Mouse (Mus musculus): ENCODE data around the gene Snapc3. TPM values are rescaled to one million over a fixed set of nuclear protein-coding genes. Genes with fewer than 3 reads are reported as not detected.
"Not testable (repeated sequence)": the region's sequence is repeated elsewhere in the genome, so short reads cannot be mapped to it uniquely, and the experiment has no call there.

The Snapc3 gene
- total RNA-seq, 2 experiments from 2014 or later: 17.6 to 41.8 TPM

DNA sequence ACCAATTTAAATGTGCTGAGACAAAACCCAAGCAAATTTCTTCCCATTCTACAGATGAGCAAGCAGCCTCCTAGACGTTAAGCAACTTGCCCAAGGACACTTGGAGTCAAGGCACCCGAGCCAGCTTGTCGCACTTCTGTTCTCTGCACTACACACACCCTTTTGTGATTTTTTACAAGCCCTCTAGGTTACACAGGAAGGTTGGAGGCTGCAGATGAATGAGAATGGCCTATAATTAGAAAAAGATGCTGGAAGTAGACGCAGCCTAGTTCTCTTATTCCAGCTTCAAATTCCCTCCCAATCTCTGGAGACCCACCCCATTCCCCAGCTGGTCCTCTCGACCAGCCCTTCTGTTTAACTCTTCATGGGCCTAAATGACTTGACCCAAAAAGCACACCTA is 71.6 kb downstream of the Snapc3 start:
- ATAC-seq (replicated peaks; ENCODE audit: poor library complexity, severe bottlenecking): no peak

DNA sequence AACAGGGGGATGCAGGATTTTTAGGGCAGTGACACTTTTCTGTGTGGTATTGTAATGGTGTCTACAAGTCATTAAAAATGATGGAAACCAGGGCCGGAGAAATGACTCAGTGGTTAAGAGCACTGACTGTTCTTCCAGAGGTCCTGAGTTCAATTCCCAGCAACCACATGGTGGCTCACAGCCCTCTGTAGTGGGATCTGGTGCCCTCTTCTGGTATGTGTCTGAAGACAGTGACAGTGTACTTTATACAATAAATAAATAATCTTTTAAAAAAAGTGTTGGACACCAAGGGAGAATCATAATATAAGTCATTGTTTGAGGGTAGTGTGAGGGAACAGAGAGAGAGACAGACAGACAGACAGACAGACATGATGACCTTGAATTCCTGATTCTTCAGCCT is 75.6 kb downstream of the Snapc3 start:
- no peak for ATAC-seq (replicated peaks; ENCODE audit: poor library complexity, severe bottlenecking)

DNA sequence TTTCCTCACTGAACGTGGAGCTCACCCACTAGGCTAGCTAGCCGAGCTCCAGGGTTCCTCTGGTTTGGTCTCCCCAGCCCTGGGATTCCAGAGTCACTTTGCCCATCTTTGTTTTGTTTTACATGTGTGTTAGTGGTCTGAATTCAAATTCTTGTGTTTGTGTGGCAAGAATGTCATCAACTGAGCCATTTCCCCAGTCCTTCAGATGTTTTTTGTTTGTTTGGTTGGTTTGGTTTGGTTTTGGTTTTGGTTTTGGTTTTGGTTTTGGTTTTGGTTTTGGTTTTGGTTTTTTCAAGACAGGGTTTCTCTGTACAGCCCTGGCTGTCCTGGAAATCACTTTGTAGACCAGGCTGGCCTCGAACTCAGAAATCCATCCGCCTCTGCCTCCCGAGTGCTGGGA is 79.5 kb downstream of the Snapc3 start:
- ATAC-seq (replicated peaks; ENCODE audit: poor library complexity, severe bottlenecking): not testable (repeated sequence)

DNA sequence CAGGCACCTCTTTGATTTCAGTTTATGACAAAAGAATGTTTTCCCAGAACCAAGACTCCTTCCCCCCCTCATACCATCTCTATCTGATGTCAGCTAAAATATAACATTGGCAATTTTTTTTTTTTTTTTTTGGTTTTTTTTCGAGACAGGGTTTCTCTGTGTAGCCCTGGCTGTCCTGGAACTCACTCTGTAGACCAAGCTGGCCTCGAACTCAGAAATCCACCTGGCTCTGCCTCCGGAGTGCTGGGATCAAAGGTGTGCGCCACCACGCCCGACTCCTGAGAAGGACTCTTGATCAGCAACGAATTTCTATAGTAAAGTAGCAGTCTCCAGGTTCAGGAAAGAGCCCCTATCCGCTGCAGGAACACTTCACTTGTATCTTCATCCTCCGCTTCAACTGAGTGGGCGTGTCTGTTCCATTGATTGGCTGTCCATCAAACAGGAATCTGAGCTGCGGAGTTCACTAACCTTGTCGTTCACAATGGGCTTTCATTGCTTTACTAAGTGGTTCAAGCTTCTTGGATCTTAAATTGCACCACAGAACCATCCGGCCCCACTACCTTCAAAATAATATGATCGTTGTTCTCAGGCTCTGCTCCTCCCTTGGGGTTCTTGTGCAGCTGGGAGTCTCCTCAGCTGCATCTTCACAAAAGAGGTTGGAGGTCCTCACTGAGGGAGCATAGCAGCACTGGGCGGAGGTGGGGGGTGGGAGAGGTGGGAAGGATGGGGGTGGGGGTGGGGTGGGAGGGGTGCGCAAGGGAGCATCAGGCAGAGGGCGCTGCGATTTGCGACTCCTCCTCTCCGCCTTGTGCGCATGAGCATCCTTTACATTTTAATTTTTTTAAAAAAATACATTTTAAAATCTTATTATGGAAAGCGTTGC is 82.9 kb downstream of the Snapc3 start:
- ATAC-seq (replicated peaks; ENCODE audit: poor library complexity, severe bottlenecking): no peak

DNA sequence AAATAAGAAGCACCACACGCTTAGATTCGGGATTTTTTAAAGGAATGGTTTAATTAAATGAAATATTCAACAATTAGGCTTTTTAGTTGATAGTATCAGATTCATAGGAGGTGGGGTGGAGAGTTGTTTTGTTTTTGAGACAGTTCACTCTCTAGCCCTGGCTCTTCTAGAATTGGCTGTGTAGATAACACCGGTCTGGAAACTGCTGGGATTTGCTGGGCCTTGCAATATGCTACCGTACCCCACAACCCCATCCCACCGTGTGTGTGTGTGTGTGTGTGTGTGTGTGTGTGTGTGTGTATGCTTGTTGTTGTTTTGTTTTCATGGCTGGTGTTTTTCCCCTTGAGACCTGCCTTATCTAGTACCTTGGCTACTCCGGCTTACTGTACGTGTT is 83.5 kb downstream of the Snapc3 start:
- no peak for ATAC-seq (replicated peaks; ENCODE audit: poor library complexity, severe bottlenecking)

DNA sequence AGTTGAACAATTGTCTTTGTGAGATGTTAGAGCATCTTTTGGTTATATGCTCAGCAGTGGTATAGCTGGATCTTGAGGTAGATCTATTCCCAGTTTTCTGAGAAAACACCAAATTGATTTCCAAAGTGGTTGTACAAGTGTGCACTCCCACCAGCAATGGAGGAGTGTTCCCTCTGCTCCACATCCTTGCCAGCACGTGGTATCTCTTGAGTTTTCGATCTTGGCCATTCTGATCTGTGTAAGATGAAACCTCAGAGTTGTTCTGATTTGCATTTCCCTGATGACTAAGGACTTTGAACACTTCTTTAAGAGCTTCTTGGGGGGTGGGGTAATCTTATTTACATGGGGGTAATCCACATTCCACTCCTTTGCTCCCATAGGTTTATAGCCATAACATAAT is 92.1 kb downstream of the Snapc3 start:
- ATAC-seq (replicated peaks; ENCODE audit: poor library complexity, severe bottlenecking): no peak

DNA sequence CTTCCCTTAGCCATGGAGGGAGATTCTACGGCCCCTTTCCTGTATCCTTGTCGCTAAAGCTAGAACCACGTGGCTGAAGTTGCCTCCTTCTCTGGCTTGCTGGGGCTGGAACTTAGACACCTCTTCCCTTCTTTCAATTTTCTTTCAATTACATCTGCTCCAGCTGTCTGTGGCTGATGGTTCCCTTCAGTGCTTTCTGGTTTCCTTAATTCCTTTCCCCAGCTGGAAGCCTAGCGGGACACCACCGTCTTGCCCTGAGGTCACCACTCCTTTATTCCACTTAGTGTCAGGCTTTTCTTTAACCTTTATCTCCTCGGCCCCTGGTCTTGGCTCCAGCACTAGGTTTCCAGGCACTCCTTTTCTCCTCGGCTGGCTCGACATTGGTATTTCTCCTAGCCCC is 93.6 kb downstream of the Snapc3 start:
- ATAC-seq (replicated peaks; ENCODE audit: poor library complexity, severe bottlenecking): no peak

DNA sequence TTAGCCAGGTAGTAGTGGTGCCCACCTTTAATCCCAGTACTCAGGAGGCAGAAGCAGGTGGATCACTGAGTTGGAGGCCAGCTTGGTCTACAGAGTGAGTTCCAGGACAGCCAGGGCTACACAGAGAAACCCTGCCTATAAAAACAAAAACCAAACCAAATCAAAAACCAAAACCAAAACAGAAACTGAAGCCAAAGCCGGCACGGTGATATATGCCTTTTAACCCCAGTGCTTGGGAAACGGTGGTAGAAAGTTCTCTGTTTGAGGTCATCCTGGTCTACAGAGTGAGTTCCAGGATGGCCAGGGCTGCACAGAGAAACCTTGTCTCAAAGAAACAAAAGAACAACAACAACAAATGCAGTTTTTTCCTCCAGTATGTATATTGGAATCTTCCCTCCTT is 94.7 kb downstream of the Snapc3 start:
- ATAC-seq (replicated peaks; ENCODE audit: poor library complexity, severe bottlenecking): no peak

DNA sequence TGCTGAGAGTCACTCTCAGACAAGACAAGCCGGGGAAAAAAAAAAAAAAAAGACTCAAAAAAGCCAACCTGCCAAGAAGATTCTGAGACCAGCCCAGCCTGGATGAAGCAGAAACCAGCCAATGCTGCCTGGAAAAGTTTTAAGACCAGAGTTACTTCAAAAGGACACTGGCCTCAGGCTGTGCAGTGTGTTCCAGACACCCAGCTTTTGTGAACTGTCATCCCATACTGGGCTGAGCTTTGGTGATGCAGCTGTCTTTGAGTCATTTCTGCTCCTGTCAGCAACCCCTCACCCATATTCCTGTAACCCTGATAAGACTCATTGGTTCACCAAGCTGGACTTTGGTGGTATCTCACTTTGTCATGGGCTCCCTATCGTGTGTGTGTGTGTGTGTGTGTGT is 95.1 kb downstream of the Snapc3 start:
- no peak for ATAC-seq (replicated peaks; ENCODE audit: poor library complexity, severe bottlenecking)

DNA sequence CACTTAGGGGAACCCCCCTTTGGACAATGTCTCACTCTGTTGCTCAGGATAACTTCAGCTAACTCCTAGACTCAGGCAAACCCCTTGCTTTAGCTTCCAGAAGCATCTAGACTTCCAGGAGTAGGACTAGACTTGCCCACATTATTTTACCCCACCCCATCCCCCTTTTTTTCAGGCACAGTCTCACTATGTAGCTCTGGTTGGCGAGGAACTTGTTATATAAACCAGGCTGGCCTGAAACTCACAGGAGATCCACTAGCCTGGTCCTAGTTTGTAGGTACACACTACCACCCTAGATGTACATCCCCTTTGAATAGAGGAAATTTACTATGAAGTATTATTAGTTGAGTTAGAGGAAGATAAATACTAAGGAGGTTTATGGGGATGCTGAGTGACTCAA is 96.7 kb downstream of the Snapc3 start:
- no peak for ATAC-seq (replicated peaks; ENCODE audit: poor library complexity, severe bottlenecking)

DNA sequence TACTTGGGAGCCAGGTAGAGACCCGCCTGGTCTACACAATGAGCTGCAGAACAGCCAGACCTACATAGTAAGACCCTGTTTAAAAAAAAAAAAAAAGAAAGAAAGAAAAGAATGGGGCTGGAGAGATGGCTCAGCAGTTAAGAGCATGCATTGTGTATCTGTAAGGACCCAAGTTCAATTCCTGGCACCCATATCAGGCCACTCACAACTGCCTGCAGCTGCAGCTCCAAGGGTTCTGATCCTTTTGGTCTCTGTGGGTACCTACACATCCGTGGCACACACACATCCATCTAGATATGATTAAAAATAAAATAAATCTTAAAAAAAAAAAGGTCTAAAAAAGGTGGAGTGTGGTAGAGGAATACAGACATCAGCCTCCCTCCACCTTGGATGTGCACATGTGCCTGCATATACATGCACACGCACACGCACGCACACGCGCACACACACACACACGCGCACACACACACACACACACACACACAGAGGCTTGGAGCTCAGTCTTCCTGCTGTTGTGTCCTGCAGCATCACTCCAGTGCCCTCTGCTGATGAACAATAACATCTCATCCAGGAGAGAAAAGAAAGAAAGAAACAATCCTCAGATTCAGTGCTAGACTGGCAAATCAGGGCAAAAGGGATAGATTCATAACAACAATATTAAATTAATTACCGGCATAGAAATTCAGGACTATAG is 97.6 kb downstream of the Snapc3 start:
- ATAC-seq (replicated peaks; ENCODE audit: poor library complexity, severe bottlenecking): no peak

DNA sequence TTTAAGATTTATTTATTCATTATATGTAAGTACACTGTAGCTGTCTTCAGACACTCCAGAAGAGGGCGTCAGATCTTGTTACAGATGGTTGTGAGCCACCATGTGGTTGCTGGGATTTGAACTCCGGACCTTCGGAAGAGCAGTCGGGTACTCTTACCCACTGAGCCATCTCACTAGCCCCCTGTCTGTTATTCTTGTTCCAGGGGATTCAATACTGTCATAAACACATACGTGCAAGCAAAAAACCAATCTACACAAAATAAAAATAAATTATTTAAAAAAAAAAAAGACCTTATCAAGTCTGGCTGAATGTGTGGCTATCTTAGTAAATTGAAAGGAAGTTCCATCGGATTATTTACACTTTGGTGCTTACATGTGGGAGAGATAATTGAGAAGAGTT is 98.6 kb downstream of the Snapc3 start:
- ATAC-seq (replicated peaks; ENCODE audit: poor library complexity, severe bottlenecking): not testable (repeated sequence)

Other genes starting within 250 kb of the Snapc3 start
- gene Ttc39b, start 93.5 kb upstream of the Snapc3 start, total RNA-seq (2014; fragmentation: Nextera tagmentation): 0.19 TPM in 1 of 2 replicates, not detected in the other
- 0.26 and 1.6 TPM in 2 replicates for gene Ttc39b, start 93.5 kb upstream of the Snapc3 start, total RNA-seq (2017)
- gene Psip1, start 68.7 kb downstream of the Snapc3 start, total RNA-seq (2014; fragmentation: Nextera tagmentation): 83.2 and 91.2 TPM in 2 replicates
- 138 and 162 TPM in 2 replicates for gene Psip1, start 68.7 kb downstream of the Snapc3 start, total RNA-seq (2017)
- gene Ccdc171, start 107.8 kb downstream of the Snapc3 start, total RNA-seq (2014; fragmentation: Nextera tagmentation): 4.0 and 4.7 TPM in 2 replicates
- 7.3 and 14.4 TPM in 2 replicates for gene Ccdc171, start 107.8 kb downstream of the Snapc3 start, total RNA-seq (2017)